Mouse (Mus musculus) kidney, adult 18-20 months (tissue): ENCODE measurements around the gene Hcrtr2.

Source experiments
- DNase-seq: peaks from one replicate; pipeline ENCODE4 v3.0.0; 2021

Gene Hcrtr2

DNA sequence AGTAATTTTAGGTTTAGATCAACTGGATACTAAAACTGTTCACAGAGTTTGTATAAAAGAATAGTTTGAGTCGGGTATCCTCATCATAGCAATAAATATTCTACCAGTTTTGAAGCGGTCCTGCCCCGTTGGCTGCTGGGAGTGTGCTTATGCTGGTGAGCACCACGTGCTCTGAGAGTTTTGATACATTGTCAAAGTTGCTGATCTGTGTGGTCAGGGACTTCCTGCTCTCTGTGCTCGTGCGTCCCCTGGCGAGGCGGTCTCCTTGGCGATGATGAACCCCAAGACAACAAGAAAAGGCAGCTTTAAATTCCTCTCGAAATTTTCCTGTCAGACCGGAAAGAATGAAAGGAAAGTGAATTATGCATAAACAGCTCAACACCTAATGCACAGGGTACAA lies 93.3 kb downstream of the Hcrtr2 start:
- DNase-seq = no peak

DNA sequence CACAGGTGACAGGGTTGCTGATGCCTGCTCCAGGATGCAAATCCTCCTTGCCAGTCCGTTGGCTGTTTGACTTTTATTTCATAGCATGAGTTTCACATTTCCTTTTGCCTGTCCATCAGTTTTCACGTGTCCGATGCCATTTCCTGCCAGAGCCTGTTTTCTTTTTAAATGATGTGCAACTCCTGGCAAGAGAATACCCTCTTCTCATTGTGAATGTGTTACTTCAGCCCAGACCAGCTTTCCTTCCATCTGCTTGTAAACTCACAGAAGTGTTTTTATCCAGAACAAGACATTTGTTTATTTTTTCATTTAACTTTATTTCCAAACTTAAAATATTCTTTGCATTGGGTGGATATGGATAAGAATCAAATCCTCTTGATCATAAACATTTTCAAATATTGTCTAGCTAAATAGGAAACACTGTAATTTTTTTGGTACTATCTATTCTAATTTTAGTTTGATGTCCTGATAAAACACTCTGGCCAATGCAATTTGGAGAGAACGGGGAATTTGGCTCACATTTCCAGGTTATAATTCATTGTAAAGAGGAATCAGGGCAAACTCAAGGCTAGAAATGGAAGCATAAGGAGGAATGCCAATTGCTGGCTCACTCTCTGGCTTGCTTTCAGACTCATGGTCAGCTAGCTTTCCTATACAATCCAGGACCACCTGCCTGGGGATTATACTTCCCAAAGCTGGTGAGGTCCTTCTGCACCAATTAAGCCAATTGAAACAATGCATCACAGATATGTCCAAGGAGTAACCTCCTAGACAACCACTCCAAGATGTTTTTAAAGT lies 106.3 kb downstream of the Hcrtr2 start:
- no peak for DNase-seq

DNA sequence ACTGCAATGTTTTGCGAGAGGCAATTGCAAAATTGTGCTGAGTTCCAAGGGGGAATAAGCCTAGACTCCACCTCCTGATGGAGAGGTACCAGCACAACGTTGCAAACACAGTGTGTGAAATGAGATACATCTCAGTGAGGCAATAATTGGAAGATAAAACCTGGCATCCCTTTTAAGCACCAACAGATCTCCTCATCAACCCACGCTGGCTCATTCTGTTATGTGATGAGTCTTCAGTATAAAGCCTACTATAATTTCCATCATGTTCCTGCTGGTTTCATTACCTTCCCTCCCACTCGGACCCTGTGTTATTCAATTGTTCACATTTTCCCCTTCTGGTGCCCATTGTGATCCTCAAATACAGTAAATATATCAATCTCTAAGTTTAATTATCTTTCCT lies 109.0 kb downstream of the Hcrtr2 start:
- no peak for DNase-seq

DNA sequence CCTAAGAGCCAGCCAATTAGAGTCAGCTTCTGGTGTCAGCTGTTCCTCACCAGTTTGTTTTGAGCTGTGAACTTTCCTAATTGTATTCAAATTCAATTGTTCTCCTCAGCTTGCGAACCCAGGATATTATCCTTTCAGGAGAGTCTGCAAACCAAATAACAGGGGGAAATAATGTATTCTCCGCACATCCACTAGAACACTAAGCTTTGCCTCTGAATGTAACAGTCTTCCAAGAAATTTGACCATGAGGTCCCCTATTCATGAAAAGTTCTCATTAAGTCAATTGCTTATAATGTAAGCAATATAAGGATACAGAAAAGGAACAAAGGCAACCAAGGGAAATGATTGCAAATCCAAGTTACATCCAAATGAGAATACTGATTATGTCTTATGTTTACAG lies 110.1 kb downstream of the Hcrtr2 start, which contains the start of gene Gfral:
Gfral (minus strand) TSS at position 101 of the 400 bp plus-strand sequence.
- DNase-seq = no peak

DNA sequence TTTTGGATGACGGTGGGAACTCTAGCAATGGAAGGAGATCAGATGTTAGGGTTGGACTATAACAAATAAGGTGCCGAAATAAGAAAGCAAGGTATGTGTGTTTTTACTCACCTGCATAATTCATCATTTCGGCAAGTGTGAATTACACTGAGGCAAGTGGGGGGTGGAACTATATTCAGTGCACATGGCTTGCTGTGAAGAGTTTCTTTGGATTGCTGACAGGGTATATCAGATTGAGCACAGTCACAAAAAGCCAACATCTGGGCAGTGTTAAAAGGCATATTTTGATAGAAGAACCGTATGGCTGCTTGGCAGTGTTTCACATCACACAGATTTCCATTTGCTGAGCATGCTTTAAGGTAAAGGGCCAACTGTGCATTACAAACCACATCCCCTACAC lies 126.7 kb downstream of the Hcrtr2 start:
- DNase-seq = no peak

DNA sequence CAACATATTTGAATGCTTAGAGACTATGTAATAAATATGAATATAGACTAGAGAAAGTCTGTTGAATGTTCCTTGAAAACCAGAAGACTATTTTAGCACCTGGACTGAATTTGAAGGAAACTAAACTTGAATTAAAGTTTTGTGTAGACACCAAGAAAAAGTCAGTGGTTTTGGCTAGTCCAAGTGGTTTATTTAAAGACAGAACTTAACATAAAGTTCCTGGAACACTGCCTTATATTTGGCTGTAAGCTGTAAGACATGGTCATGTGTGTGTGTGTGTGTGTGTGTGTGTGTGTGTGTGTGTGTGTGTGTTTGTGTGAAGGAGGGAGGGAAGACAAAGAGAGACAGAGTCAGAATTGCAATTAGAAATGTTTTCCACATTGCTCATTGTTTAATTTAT lies 144.4 kb downstream of the Hcrtr2 start:
- DNase-seq = no peak
